In genomic region chr10:27322410-27322990, GRCm38 (mm10) we compare ENCODE assay signal across 13 mouse cellular contexts.
DNase-seq lines count a peak whose midpoint lies in the region; ATAC-seq and TF ChIP-seq lines count a peak whose summit lies in the region.
"Had no signal": no experiment of that assay in that cellular context is flagged by ENCODE, and none has a peak within 500 bp of the region (broad histone marks: within the 10 kb centered on the region; RNA-seq: fewer than 3 reads in every experiment).

No protein-coding gene starts in this region.

- no peak overlapping the region for H3K9ac ChIP-seq in forebrain, embryonic 14.5 days (ENCODE audit: low read length)
- H3K9ac ChIP-seq: kidney, embryonic 15.5 days had no signal

- no peaks in the 10 kb centered on the region for H3K9me3 ChIP-seq in forebrain, embryonic 14.5 days (replicated peaks; ENCODE audit: control insufficient read depth, low read length)
- H3K9me3 ChIP-seq: kidney, embryonic 15.5 days; megakaryocyte, embryonic 14.5 days had no signal

- no peak overlapping the region for H3K4me2 ChIP-seq in forebrain, embryonic 14.5 days (ENCODE audit: low read length)
- peak overlapping the region; percentile 45 for H3K4me2 ChIP-seq in myocyte (ENCODE audit: low read depth)
- H3K4me2 ChIP-seq: kidney, embryonic 15.5 days had no signal

- H3K27me3 ChIP-seq in forebrain, embryonic 14.5 days (replicated peaks; ENCODE audit: control insufficient read depth, insufficient read depth, low read length) = no peaks in the 10 kb centered on the region
- H3K27me3 ChIP-seq in myocyte (ENCODE audit: control insufficient read depth, insufficient read depth, insufficient read length) = no peaks in the 10 kb centered on the region
- H3K27me3 ChIP-seq: kidney, embryonic 15.5 days; megakaryocyte, embryonic 14.5 days had no signal

- no peak overlapping the region for H3K4me3 ChIP-seq in forebrain, embryonic 14.5 days (ENCODE audit: low read depth, low read length)
- H3K4me3 ChIP-seq in myocyte = no peak overlapping the region
- H3K4me3 ChIP-seq: erythroblast, embryonic 14.5 days; kidney, embryonic 15.5 days; megakaryocyte, embryonic 14.5 days had no signal

- H3K4me1 ChIP-seq in forebrain, embryonic 14.5 days (ENCODE audit: control insufficient read depth, insufficient read depth, low read length) = no peaks in the 10 kb centered on the region
- H3K4me1 ChIP-seq: kidney, embryonic 15.5 days; megakaryocyte, embryonic 14.5 days had no signal

- no peak overlapping the region for H3ac ChIP-seq in myocyte (ENCODE audit: control insufficient read depth, insufficient read length)

- no peak for ATAC-seq in forebrain, embryonic 14.5 days

- DNase-seq in frontal cortex, adult 2 months (ENCODE audit: extremely low spot score in 1 of 2, low spot score in 1 of 2) = peak; percentile 7 to 42
- DNase-seq in frontal cortex, postnatal 10 days (ENCODE audit: low spot score in 2 of 2) = no peak
- DNase-seq in layer of hippocampus, adult 9-11 months = peak; percentile 3
- DNase-seq in layer of hippocampus, adult 9-10 months (ENCODE audit: low spot score) = no peak
- peak; percentile 22 for DNase-seq in forebrain, embryonic 14.5 days (ENCODE audit: low spot score)
- no peak for DNase-seq in adrenal gland, postnatal 25 days
- no peak for DNase-seq in c-Kit-positive CD71-positive TER-119-positive erythroid progenitor cells, embryonic 14.5 days (ENCODE audit: low spot score)
- DNase-seq: heart, postnatal 4 days; thymus, adult 18-20 months had no signal

- TF ChIP-seq POLR2A in myocyte (IDR thresholded peaks at IDR 0.05; ENCODE audit: insufficient read length, low read depth) = no peak

- H3K27ac ChIP-seq in forebrain, embryonic 14.5 days (ENCODE audit: low read depth, low read length) = no peak overlapping the region
- H3K27ac ChIP-seq: kidney, embryonic 15.5 days had no signal

- no peaks in the 10 kb centered on the region for H3K79me2 ChIP-seq in myocyte (ENCODE audit: control insufficient read depth, insufficient read depth)

- whole genome bisulfite sequencing in forebrain, embryonic 14.5 days = 58% methylated on average over 4 of the region's 4 CpGs

- no peaks in the 10 kb centered on the region for H3K36me3 ChIP-seq in forebrain, embryonic 14.5 days (ENCODE audit: control insufficient read depth, insufficient read depth, low read length)
- no peaks in the 10 kb centered on the region for H3K36me3 ChIP-seq in myocyte (ENCODE audit: control insufficient read depth, insufficient read depth)
- H3K36me3 ChIP-seq: kidney, embryonic 15.5 days had no signal

TF ChIP-seq in myocyte, 11 proteins besides CTCF, POLR2A, EP300 and RAD21:
- TF ChIP-seq CEBPB (IDR thresholded peaks at IDR 0.05; ENCODE audit: insufficient read depth, poor library complexity, severe bottlenecking) (no peak), MYOD1 (IDR thresholded peaks at IDR 0.05; ENCODE audit: control insufficient read depth in 1 of 3, insufficient read length in 2 of 3, low read depth in 2 of 3) (no peak), TCF3 (IDR thresholded peaks at IDR 0.05; ENCODE audit: insufficient read length, low read depth) (no peak), USF1 (IDR thresholded peaks at IDR 0.05; ENCODE audit: low read depth) (no peak), TCF12 (IDR thresholded peaks at IDR 0.05; ENCODE audit: insufficient read depth, poor library complexity, severe bottlenecking) (no peak), REST (IDR thresholded peaks at IDR 0.05; ENCODE audit: insufficient read depth, insufficient read length) (no peak), E2F4 (IDR thresholded peaks at IDR 0.05; ENCODE audit: insufficient read depth) (no peak), POLR2AphosphoS2 (IDR thresholded peaks at IDR 0.05; ENCODE audit: insufficient read length, low read depth) (no peak), SRF (IDR thresholded peaks at IDR 0.05; ENCODE audit: control insufficient read depth, insufficient read length, low read depth) (no peak), MAX (IDR thresholded peaks at IDR 0.05; ENCODE audit: low read depth) (no peak), MYOG (IDR thresholded peaks at IDR 0.05; ENCODE audit: control insufficient read depth in 1 of 3, insufficient read depth in 1 of 3, insufficient read length in 2 of 3, low read depth in 2 of 3) (no peak)

Comparison
In these comparisons a context has a peak if more than half of its experiments do, and no peak if none do; other contexts are left out.
1. DNase-seq: peak in frontal cortex, adult 2 months (2 of 2), layer of hippocampus, adult 9-11 months (single experiment) and forebrain, embryonic 14.5 days (single experiment); none in frontal cortex, postnatal 10 days (0 of 2), layer of hippocampus, adult 9-10 months (single experiment), adrenal gland, postnatal 25 days (single experiment) and c-Kit-positive CD71-positive TER-119-positive erythroid progenitor cells, embryonic 14.5 days (single experiment).